Mouse (Mus musculus): ENCODE measurements around the gene Lifr. TPM values are rescaled to one million over a fixed set of nuclear protein-coding genes. Genes with fewer than 3 reads are reported as not detected.

Gene Lifr
- polyA plus RNA-seq, 1 experiment = 39.2 TPM

DNA sequence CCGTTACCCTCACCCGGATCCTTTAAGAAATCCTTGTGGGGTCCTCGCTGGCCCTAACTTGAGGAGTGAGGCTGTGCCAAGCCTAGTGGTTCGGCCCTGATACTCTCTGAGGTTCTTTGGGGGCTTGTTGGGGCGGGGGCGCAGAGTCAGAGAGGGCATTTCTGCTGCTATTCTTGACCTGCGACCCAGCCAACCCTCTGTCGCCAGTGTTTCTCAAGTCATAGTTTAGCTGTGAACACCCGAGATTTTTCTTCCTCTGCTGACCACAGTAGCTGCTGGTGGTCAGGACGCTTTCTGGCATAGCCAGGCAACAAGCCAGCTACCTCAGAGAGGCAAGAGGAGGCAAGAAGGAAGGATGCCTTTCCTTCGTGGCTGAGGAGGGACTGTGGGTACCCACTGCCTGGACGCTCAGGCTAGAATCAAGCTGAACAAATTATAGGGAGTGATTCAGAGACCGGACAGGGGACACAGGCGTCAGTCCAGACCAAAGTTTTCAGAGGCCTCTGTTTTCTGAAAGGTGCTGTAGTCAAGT lies 25.4 kb upstream of the Lifr start:
- Histone ChIP-seq H3K4me1 (replicated peaks; ENCODE audit: control insufficient read depth, insufficient read depth, low read length) (no peaks in the 10 kb centered on the region), H3K27ac (ENCODE audit: control insufficient read depth, insufficient read depth, low read length) (no peak overlapping the region), H3K4me3 (ENCODE audit: control insufficient read depth, insufficient read depth, low read length) (no peak overlapping the region), H3K27me3 (ENCODE audit: control insufficient read depth, insufficient read depth, low read length) (no peaks in the 10 kb centered on the region), H3K36me3 (ENCODE audit: control insufficient read depth, insufficient read depth, low read length) (no peaks in the 10 kb centered on the region)
- TF ChIP-seq CTCF (IDR thresholded peaks at IDR 0.05; ENCODE audit: borderline replicate concordance, control insufficient read depth, extremely low read depth, insufficient read depth, low read length, poor library complexity) = no peak
- TF ChIP-seq POLR2A (IDR thresholded peaks at IDR 0.05; ENCODE audit: control insufficient read depth, extremely low read depth, insufficient read depth, low read length, poor library complexity) = no peak
- DNase-seq = no peak
- WGBS = 62% methylated on average over 14 of the region's 14 CpGs

DNA sequence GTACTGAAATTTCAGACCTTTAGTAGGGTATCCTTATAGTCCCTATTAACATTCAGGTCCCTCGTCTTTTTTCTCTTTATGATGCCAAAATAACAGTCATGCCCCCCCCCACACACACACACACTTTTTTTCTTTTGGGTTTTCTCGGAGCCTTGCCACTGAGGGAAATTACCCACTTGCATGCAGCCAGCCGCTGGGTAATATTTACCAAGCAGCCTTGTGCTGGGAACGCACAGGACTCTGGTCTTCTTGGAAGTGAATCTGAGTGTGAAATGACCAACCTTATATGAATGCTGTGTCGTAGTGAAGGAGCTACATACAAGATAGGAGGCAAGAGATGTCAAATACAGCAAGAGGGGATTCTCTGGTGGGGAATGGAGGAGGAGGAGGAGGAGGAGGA lies 24.8 kb upstream of the Lifr start:
- WGBS = 88% methylated on average over 5 of the region's 5 CpGs

DNA sequence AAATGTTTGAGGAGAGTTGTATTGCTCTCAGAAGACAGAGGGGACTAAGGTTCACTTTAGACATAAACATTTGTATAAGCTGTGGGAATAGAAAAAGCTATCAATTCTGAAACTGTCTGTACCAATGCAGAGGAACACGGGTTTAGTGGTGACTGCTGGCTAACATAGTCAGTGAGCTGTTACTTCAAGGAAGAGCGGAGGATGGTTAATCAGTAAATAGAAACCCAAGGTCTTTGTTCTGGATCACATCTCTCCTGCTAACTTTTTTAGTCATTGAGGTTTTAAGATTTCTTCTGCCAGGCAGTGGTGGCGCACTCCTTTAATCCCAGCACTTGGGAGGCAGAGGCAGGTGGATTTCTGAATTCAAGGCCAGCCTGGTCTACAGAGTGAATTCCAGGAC lies 23.7 kb upstream of the Lifr start:
- no peak overlapping the region for H3K4me3 ChIP-seq (ENCODE audit: control insufficient read depth, insufficient read depth, low read length)
- no peaks in the 10 kb centered on the region for H3K36me3 ChIP-seq (ENCODE audit: control insufficient read depth, insufficient read depth, low read length)
- TF ChIP-seq CTCF (IDR thresholded peaks at IDR 0.05; ENCODE audit: borderline replicate concordance, control insufficient read depth, extremely low read depth, insufficient read depth, low read length, poor library complexity) = no peak
- TF ChIP-seq POLR2A (IDR thresholded peaks at IDR 0.05; ENCODE audit: control insufficient read depth, extremely low read depth, insufficient read depth, low read length, poor library complexity) = no peak
- no peak for DNase-seq
- no peak overlapping the region for H3K27ac ChIP-seq (ENCODE audit: control insufficient read depth, insufficient read depth, low read length)
- H3K27me3 ChIP-seq (ENCODE audit: control insufficient read depth, insufficient read depth, low read length) = no peaks in the 10 kb centered on the region
- 90% methylated on average over 3 of the region's 3 CpGs for WGBS
- H3K4me1 ChIP-seq (replicated peaks; ENCODE audit: control insufficient read depth, insufficient read depth, low read length) = no peaks in the 10 kb centered on the region

More for the DNA sequence above, 24.8 kb upstream of the Lifr start:
- no peaks in the 10 kb centered on the region for H3K36me3 ChIP-seq (ENCODE audit: control insufficient read depth, insufficient read depth, low read length)
- H3K27me3 ChIP-seq (ENCODE audit: control insufficient read depth, insufficient read depth, low read length) = no peaks in the 10 kb centered on the region
- H3K27ac ChIP-seq (ENCODE audit: control insufficient read depth, insufficient read depth, low read length) = no peak overlapping the region
- TF ChIP-seq CTCF (IDR thresholded peaks at IDR 0.05; ENCODE audit: borderline replicate concordance, control insufficient read depth, extremely low read depth, insufficient read depth, low read length, poor library complexity) (no peak), POLR2A (IDR thresholded peaks at IDR 0.05; ENCODE audit: control insufficient read depth, extremely low read depth, insufficient read depth, low read length, poor library complexity) (no peak)
- no peaks in the 10 kb centered on the region for H3K4me1 ChIP-seq (replicated peaks; ENCODE audit: control insufficient read depth, insufficient read depth, low read length)
- DNase-seq = no peak
- H3K4me3 ChIP-seq (ENCODE audit: control insufficient read depth, insufficient read depth, low read length) = no peak overlapping the region

DNA sequence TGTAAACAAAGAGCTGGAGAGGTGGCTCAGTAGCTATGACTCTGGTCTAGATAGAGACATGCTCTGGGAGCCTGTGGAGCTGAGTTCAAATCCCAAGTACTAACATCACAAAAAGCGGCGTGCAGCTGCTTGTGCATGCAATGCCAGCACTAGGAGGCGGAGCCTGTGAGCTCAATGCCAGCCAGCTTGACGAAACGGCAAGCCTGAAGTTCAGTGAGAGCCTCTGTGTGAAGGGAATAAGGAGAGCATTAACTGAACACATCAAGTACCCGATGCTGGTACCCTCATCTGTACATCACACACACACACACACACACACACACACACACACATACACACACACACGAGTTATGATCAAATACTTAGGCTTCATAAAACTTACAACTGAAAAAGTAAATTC lies 21.0 kb upstream of the Lifr start:
- no peak for DNase-seq
- TF ChIP-seq POLR2A (IDR thresholded peaks at IDR 0.05; ENCODE audit: control insufficient read depth, extremely low read depth, insufficient read depth, low read length, poor library complexity) (no peak), CTCF (IDR thresholded peaks at IDR 0.05; ENCODE audit: borderline replicate concordance, control insufficient read depth, extremely low read depth, insufficient read depth, low read length, poor library complexity) (no peak)
- Histone ChIP-seq H3K36me3 (ENCODE audit: control insufficient read depth, insufficient read depth, low read length) (no peaks in the 10 kb centered on the region), H3K27ac (ENCODE audit: control insufficient read depth, insufficient read depth, low read length) (no peak overlapping the region), H3K4me1 (replicated peaks; ENCODE audit: control insufficient read depth, insufficient read depth, low read length) (no peaks in the 10 kb centered on the region), H3K4me3 (ENCODE audit: control insufficient read depth, insufficient read depth, low read length) (no peak overlapping the region), H3K27me3 (ENCODE audit: control insufficient read depth, insufficient read depth, low read length) (no peaks in the 10 kb centered on the region)
- 88% methylated on average over 7 of the region's 7 CpGs for WGBS

DNA sequence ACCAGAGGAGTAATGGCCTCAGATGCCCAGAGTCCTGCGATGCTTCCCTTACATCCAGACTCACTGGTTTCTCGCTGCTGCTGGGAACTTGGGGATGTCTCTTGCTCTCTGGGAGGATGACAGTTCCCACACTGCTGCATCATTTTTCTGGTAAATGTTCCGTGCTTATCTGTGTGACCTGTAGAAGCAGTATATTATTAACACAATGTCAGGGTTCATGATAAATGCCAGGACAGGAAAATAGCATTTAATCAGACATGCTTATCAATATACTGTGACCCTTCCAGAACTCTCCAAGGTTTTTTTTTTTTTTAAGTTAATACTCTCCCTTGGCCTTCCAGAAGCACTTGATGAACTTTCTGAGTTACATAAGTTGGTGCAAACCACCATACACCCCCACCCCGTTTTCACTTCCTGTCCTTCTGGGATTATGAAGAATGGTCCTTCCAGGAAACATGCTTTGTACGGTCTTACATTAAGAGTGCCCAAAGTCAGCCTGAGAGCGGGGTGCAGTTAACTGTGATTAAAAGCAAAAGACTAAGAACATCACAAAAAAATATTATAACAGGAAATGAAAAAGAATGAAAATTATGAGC lies 20.1 kb upstream of the Lifr start:
- no peak for DNase-seq
- 59% methylated on average over 6 of the region's 6 CpGs for WGBS
- no peaks in the 10 kb centered on the region for H3K36me3 ChIP-seq (ENCODE audit: control insufficient read depth, insufficient read depth, low read length)
- no peak overlapping the region for H3K4me3 ChIP-seq (ENCODE audit: control insufficient read depth, insufficient read depth, low read length)
- no peaks in the 10 kb centered on the region for H3K27me3 ChIP-seq (ENCODE audit: control insufficient read depth, insufficient read depth, low read length)
- TF ChIP-seq POLR2A (IDR thresholded peaks at IDR 0.05; ENCODE audit: control insufficient read depth, extremely low read depth, insufficient read depth, low read length, poor library complexity) (no peak), CTCF (IDR thresholded peaks at IDR 0.05; ENCODE audit: borderline replicate concordance, control insufficient read depth, extremely low read depth, insufficient read depth, low read length, poor library complexity) (no peak)
- H3K27ac ChIP-seq (ENCODE audit: control insufficient read depth, insufficient read depth, low read length) = no peak overlapping the region
- no peaks in the 10 kb centered on the region for H3K4me1 ChIP-seq (replicated peaks; ENCODE audit: control insufficient read depth, insufficient read depth, low read length)

DNA sequence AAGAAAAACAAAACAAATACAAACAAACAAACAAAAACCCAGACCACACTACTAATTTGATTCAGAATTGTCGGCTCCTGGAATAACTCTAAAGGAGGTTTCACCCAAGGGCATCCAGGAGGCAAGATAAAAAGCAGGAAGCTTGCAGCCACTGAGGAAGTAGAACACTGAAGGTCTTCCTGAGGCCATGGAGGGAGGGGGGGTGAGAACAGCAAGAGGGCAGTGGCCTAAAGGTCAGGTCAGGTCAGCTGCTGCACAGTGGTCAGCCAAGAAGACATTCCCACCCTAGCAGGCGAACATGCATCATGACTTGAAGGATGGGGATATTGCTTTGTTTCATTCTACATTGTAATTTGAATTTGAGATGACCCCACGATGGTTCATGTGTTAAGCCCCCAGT lies 17.1 kb upstream of the Lifr start:
- no peaks in the 10 kb centered on the region for H3K36me3 ChIP-seq (ENCODE audit: control insufficient read depth, insufficient read depth, low read length)

More for the DNA sequence above, 17.1 kb upstream of the Lifr start:
- TF ChIP-seq CTCF (IDR thresholded peaks at IDR 0.05; ENCODE audit: borderline replicate concordance, control insufficient read depth, extremely low read depth, insufficient read depth, low read length, poor library complexity) = no peak
- no peak for TF ChIP-seq POLR2A (IDR thresholded peaks at IDR 0.05; ENCODE audit: control insufficient read depth, extremely low read depth, insufficient read depth, low read length, poor library complexity)
- 73% methylated on average over 3 of the region's 3 CpGs for WGBS
- DNase-seq = no peak
- Histone ChIP-seq H3K27me3 (ENCODE audit: control insufficient read depth, insufficient read depth, low read length) (no peaks in the 10 kb centered on the region), H3K4me3 (ENCODE audit: control insufficient read depth, insufficient read depth, low read length) (no peak overlapping the region), H3K4me1 (replicated peaks; ENCODE audit: control insufficient read depth, insufficient read depth, low read length) (no peaks in the 10 kb centered on the region), H3K27ac (ENCODE audit: control insufficient read depth, insufficient read depth, low read length) (no peak overlapping the region)

Measured in thymus, adult 2 months (tissue).